Mouse (Mus musculus): Measurements from ENCODE around the gene Thnsl1. TPM values are rescaled to one million over a fixed set of nuclear protein-coding genes. Genes with fewer than 3 reads are reported as not detected.

The Thnsl1 gene
- total RNA-seq (2015; ENCODE audit: low replicate concordance) = 0.19 TPM in 1 of 2 replicates, not detected in the other
- 0.43 TPM in 1 of 2 replicates, not detected in the other for total RNA-seq (2017; ENCODE audit: low replicate concordance)

GRCm38 (mm10) chr2:21204912-21205830 lies at the start of gene Thnsl1, which contains the start of gene Enkur:
Gene Thnsl1 (plus strand): TSS chr2:21205724.
Gene Enkur (minus strand): TSS chr2:21205365.
- peak; percentile 100 for ATAC-seq (replicated peaks; ENCODE audit: low FRiP score, poor library complexity, severe bottlenecking)

GRCm38 (mm10) chr2:21164296-21164695 lies 41.2 kb upstream of the Thnsl1 start:
- ATAC-seq (replicated peaks; ENCODE audit: low FRiP score, poor library complexity, severe bottlenecking) = no peak

GRCm38 (mm10) chr2:21167916-21168315 lies 37.6 kb upstream of the Thnsl1 start:
- no peak for ATAC-seq (replicated peaks; ENCODE audit: low FRiP score, poor library complexity, severe bottlenecking)

- no peak for ATAC-seq (replicated peaks; ENCODE audit: low FRiP score, poor library complexity, severe bottlenecking)
Observed at GRCm38 (mm10) chr2:21172797-21173196, 32.7 kb upstream of the Thnsl1 start.

- no peak for ATAC-seq (replicated peaks; ENCODE audit: low FRiP score, poor library complexity, severe bottlenecking)
Observed at GRCm38 (mm10) chr2:21179136-21179535, 26.4 kb upstream of the Thnsl1 start.

GRCm38 (mm10) chr2:21182811-21183210 lies 22.7 kb upstream of the Thnsl1 start:
- ATAC-seq (replicated peaks; ENCODE audit: low FRiP score, poor library complexity, severe bottlenecking) = no peak

- ATAC-seq (replicated peaks; ENCODE audit: low FRiP score, poor library complexity, severe bottlenecking) = no peak
Observed at GRCm38 (mm10) chr2:21187576-21187975, 17.9 kb upstream of the Thnsl1 start.

- no peak for ATAC-seq (replicated peaks; ENCODE audit: low FRiP score, poor library complexity, severe bottlenecking)
Observed at GRCm38 (mm10) chr2:21188610-21189009, 16.9 kb upstream of the Thnsl1 start.

GRCm38 (mm10) chr2:21191232-21191631 lies 14.3 kb upstream of the Thnsl1 start:
- ATAC-seq (replicated peaks; ENCODE audit: low FRiP score, poor library complexity, severe bottlenecking) = no peak

GRCm38 (mm10) chr2:21195233-21195632 lies 10.3 kb upstream of the Thnsl1 start:
- ATAC-seq (replicated peaks; ENCODE audit: low FRiP score, poor library complexity, severe bottlenecking) = no peak

GRCm38 (mm10) chr2:21199051-21199450 lies 6.5 kb upstream of the Thnsl1 start:
- no peak for ATAC-seq (replicated peaks; ENCODE audit: low FRiP score, poor library complexity, severe bottlenecking)

GRCm38 (mm10) chr2:21202754-21203153 lies 2.8 kb upstream of the Thnsl1 start:
- no peak for ATAC-seq (replicated peaks; ENCODE audit: low FRiP score, poor library complexity, severe bottlenecking)

GRCm38 (mm10) chr2:21205831-21206159 lies 271 bp downstream of the Thnsl1 start:
- peak; percentile 64 for ATAC-seq (replicated peaks; ENCODE audit: low FRiP score, poor library complexity, severe bottlenecking)

GRCm38 (mm10) chr2:21206278-21206677 lies 754 bp downstream of the Thnsl1 start:
- no peak for ATAC-seq (replicated peaks; ENCODE audit: low FRiP score, poor library complexity, severe bottlenecking)

GRCm38 (mm10) chr2:21211361-21211760 lies 5.8 kb downstream of the Thnsl1 start:
- ATAC-seq (replicated peaks; ENCODE audit: low FRiP score, poor library complexity, severe bottlenecking) = no peak

GRCm38 (mm10) chr2:21214322-21214721 lies 8.8 kb downstream of the Thnsl1 start:
- ATAC-seq (replicated peaks; ENCODE audit: low FRiP score, poor library complexity, severe bottlenecking) = no peak

- no peak for ATAC-seq (replicated peaks; ENCODE audit: low FRiP score, poor library complexity, severe bottlenecking)
Observed at GRCm38 (mm10) chr2:21215284-21215683, 9.8 kb downstream of the Thnsl1 start.

GRCm38 (mm10) chr2:21222453-21223384 lies 17.2 kb downstream of the Thnsl1 start:
- no peak for ATAC-seq (replicated peaks; ENCODE audit: low FRiP score, poor library complexity, severe bottlenecking)

GRCm38 (mm10) chr2:21230276-21230675 lies 24.8 kb downstream of the Thnsl1 start:
- no peak for ATAC-seq (replicated peaks; ENCODE audit: low FRiP score, poor library complexity, severe bottlenecking)

GRCm38 (mm10) chr2:21231147-21231546 lies 25.6 kb downstream of the Thnsl1 start:
- ATAC-seq (replicated peaks; ENCODE audit: low FRiP score, poor library complexity, severe bottlenecking) = no peak
